Mouse (Mus musculus): ENCODE data around the gene Rnf17. TPM values are rescaled to one million over a fixed set of nuclear protein-coding genes. Genes with fewer than 3 reads are reported as not detected.

Rnf17 gene
- polyA plus RNA-seq, 1 experiment from 2014 or later = 2.4 TPM

DNA sequence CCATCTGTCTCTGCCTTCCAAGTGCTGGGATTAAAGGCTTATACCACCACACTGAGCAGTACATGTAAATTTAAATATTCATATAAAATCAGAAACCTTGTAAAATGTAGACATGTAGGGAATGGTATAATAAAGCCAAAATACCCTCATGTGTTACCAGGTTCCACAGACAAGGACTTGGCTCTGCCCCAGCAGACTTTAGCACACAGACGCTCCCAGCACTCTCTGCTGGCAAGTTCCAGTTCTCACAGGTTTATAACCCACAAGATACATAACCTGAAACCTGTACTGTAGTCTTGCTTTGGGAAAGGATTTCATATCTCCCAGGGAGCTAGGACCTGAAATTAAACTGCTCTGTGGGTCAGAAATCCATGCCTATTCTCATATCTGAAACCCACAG lies 142.6 kb downstream of the Rnf17 start:
- no peak overlapping the region for H3K4me3 ChIP-seq (replicated peaks; ENCODE audit: low read depth, low read length)
- no peak overlapping the region for H3K4me2 ChIP-seq (ENCODE audit: low read length)
- H3K27ac ChIP-seq (replicated peaks; ENCODE audit: low read depth, low read length) = no peak overlapping the region
- H3K9ac ChIP-seq (replicated peaks; ENCODE audit: low read length) = no peak overlapping the region
- no peaks in the 10 kb centered on the region for H3K27me3 ChIP-seq (ENCODE audit: control insufficient read depth, insufficient read depth, low read length)
- ATAC-seq (ENCODE audit: low FRiP score, low TSS enrichment) (no peak), DNase-seq (no peak)
- H3K9me3 ChIP-seq (ENCODE audit: control insufficient read depth, low read length) = no peaks in the 10 kb centered on the region
- WGBS = 97% methylated on average over 1 of the region's 1 CpGs
- no peaks in the 10 kb centered on the region for H3K4me1 ChIP-seq (ENCODE audit: control insufficient read depth, insufficient read depth, low read length)
- peaks cover 14% of the 10 kb centered on the region for H3K36me3 ChIP-seq (ENCODE audit: control insufficient read depth, insufficient read depth, low read length)

DNA sequence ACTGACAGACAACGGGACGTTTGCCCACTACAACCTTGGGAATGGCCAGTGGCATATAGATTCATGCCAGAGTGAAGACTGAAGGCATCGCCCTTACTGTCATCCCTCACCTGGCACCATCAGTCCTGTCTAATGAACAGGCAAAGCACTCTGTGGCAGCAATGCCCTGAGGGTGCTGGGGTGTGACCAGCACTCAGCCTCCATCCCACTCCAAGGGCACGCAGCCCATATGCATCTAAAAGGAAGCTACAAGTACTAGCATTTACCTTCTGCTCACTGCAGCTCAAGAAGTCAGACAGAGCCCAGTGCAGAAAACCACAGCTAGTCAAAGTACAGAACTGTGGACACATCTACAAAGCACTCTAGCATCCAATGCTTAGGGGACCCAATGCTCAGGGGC lies 143.1 kb downstream of the Rnf17 start:
- H3K4me1 ChIP-seq (ENCODE audit: control insufficient read depth, insufficient read depth, low read length) = no peaks in the 10 kb centered on the region
- H3K4me3 ChIP-seq (replicated peaks; ENCODE audit: low read depth, low read length) = no peak overlapping the region
- no peaks in the 10 kb centered on the region for H3K27me3 ChIP-seq (ENCODE audit: control insufficient read depth, insufficient read depth, low read length)
- H3K4me2 ChIP-seq (ENCODE audit: low read length) = no peak overlapping the region
- peaks cover 14% of the 10 kb centered on the region for H3K36me3 ChIP-seq (ENCODE audit: control insufficient read depth, insufficient read depth, low read length)
- H3K9me3 ChIP-seq (ENCODE audit: control insufficient read depth, low read length) = no peaks in the 10 kb centered on the region
- DNase-seq = no peak
- ATAC-seq (ENCODE audit: low FRiP score, low TSS enrichment) = no peak
- 95% methylated on average over 4 of the region's 4 CpGs for WGBS
- H3K27ac ChIP-seq (replicated peaks; ENCODE audit: low read depth, low read length) = no peak overlapping the region
- H3K9ac ChIP-seq (replicated peaks; ENCODE audit: low read length) = no peak overlapping the region

DNA sequence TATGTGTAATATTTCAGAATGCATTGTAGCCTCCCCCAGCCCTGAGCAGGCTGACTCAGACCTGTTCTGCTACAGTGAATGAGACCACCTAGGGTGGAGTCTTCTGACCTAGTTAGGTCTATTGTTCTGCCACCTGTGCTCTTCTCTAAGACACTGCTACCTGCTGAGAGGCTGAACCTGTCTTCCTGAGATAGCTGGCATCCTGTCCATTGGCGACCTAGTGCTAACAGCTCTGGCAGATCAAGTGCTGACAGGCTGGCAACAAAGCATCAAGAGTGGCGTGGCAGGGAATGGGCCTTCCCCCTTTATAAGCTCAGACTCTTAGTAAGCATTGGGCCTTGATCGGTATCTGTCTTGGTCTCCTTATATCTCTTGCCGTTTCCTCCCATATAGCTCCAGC lies 148.6 kb downstream of the Rnf17 start:
- Histone ChIP-seq H3K27ac (replicated peaks; ENCODE audit: low read depth, low read length) (no peak overlapping the region), H3K4me3 (replicated peaks; ENCODE audit: low read depth, low read length) (no peak overlapping the region), H3K4me1 (ENCODE audit: control insufficient read depth, insufficient read depth, low read length) (no peaks in the 10 kb centered on the region), H3K4me2 (ENCODE audit: low read length) (no peak overlapping the region), H3K9ac (replicated peaks; ENCODE audit: low read length) (no peak overlapping the region), H3K9me3 (ENCODE audit: control insufficient read depth, low read length) (no peaks in the 10 kb centered on the region), H3K27me3 (ENCODE audit: control insufficient read depth, insufficient read depth, low read length) (no peaks in the 10 kb centered on the region), H3K36me3 (ENCODE audit: control insufficient read depth, insufficient read depth, low read length) (peaks cover 42% of the 10 kb centered on the region)
- WGBS = 90% methylated on average over 4 of the region's 4 CpGs
- DNase-seq (no peak), ATAC-seq (ENCODE audit: low FRiP score, low TSS enrichment) (no peak)

DNA sequence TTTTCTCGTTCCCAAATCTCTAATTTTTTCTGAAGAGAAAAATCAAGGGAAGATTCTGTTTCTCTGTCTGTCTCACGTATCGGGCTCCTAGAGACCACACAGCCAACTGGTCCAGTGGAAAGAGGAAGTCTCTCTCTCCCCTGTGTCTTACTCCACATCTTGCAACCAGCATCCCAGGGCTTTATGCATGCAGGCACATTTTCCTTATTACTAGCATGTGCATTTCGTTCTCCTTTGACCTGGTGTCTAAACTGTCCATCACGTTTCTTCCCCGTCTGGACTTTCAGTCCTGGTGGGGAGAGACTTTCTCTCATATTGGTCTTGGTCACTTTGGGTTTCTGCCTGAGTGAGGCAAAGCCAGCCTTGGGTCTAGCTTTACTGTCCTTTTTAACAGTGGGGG lies 150.5 kb downstream of the Rnf17 start:
- no peaks in the 10 kb centered on the region for H3K27me3 ChIP-seq (ENCODE audit: control insufficient read depth, insufficient read depth, low read length)
- H3K9ac ChIP-seq (replicated peaks; ENCODE audit: low read length) = no peak overlapping the region
- 94% methylated on average over 6 of the region's 6 CpGs for WGBS
- H3K36me3 ChIP-seq (ENCODE audit: control insufficient read depth, insufficient read depth, low read length) = peaks cover 42% of the 10 kb centered on the region
- no peak overlapping the region for H3K27ac ChIP-seq (replicated peaks; ENCODE audit: low read depth, low read length)
- no peak overlapping the region for H3K4me2 ChIP-seq (ENCODE audit: low read length)
- H3K4me1 ChIP-seq (ENCODE audit: control insufficient read depth, insufficient read depth, low read length) = no peaks in the 10 kb centered on the region
- no peak for DNase-seq
- ATAC-seq (ENCODE audit: low FRiP score, low TSS enrichment) = no peak
- no peaks in the 10 kb centered on the region for H3K9me3 ChIP-seq (ENCODE audit: control insufficient read depth, low read length)
- no peak overlapping the region for H3K4me3 ChIP-seq (replicated peaks; ENCODE audit: low read depth, low read length)

DNA sequence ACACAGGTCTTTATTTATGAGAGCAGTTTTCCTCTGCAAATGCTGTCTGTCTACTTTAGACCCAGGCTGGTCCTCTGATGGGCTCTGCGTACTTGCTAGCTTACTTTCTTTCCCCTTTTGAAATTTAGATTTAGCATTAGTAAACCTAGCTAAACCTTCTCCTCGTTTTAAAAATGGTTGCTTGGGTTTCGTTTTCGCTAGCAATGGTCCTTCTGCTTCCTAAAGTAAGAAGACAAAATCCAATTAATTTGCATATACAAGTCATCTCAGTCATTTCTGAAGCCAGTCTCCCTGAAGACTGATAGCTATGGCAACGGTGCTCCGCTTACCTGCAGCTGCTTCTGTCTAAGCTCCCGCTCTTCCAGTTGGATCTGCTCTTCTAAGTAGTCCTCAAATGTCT lies 150.9 kb downstream of the Rnf17 start:
- H3K4me1 ChIP-seq (ENCODE audit: control insufficient read depth, insufficient read depth, low read length) = no peaks in the 10 kb centered on the region
- H3K36me3 ChIP-seq (ENCODE audit: control insufficient read depth, insufficient read depth, low read length) = peaks cover 44% of the 10 kb centered on the region
- H3K4me2 ChIP-seq (ENCODE audit: low read length) = no peak overlapping the region
- WGBS = 91% methylated on average over 7 of the region's 7 CpGs
- H3K9ac ChIP-seq (replicated peaks; ENCODE audit: low read length) = no peak overlapping the region
- H3K9me3 ChIP-seq (ENCODE audit: control insufficient read depth, low read length) = no peaks in the 10 kb centered on the region
- ATAC-seq (ENCODE audit: low FRiP score, low TSS enrichment) = no peak
- no peaks in the 10 kb centered on the region for H3K27me3 ChIP-seq (ENCODE audit: control insufficient read depth, insufficient read depth, low read length)
- no peak overlapping the region for H3K4me3 ChIP-seq (replicated peaks; ENCODE audit: low read depth, low read length)
- no peak overlapping the region for H3K27ac ChIP-seq (replicated peaks; ENCODE audit: low read depth, low read length)
- DNase-seq = no peak

DNA sequence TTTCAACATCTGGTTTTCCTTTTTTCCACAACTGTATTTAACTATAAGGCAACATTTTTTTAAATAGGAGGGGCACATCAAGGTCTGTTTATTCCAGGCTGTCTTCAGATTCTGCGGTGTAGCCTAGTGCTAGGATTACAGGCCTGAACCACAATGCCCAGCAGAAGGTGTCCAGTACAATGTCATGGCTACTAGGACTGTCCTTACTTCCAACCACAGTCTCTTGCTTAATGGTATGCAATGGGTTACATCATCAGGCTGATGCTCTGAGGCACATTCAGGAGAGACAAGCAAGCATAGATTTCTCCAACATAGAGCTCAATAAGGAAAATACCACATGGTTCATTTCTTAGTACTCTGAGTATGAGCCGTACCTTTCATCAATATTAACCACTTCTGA lies 152.3 kb downstream of the Rnf17 start:
- H3K36me3 ChIP-seq (ENCODE audit: control insufficient read depth, insufficient read depth, low read length) = peaks cover 47% of the 10 kb centered on the region

DNA sequence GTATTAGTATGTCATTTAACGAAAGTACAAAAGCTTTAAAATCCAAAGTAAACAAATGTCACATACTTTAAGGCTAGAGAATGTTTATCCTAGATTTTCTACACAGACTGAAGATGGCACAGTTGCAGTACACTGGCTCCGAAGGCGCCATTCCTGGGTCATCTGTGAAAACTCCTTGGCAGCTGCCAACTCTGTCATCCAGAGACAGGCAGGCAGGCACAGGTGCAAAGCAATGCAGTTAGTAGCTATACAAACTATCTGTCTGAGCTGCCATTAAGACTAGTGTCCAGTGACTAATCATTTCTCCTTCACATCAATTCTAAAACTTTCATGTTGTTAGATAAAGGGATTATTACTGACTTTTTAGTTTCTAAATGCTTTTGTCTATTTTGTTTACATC lies 156.8 kb downstream of the Rnf17 start:
- Histone ChIP-seq H3K9me3 (ENCODE audit: control insufficient read depth, low read length) (no peaks in the 10 kb centered on the region), H3K27ac (replicated peaks; ENCODE audit: low read depth, low read length) (no peak overlapping the region), H3K4me3 (replicated peaks; ENCODE audit: low read depth, low read length) (no peak overlapping the region), H3K4me2 (ENCODE audit: low read length) (no peak overlapping the region), H3K27me3 (ENCODE audit: control insufficient read depth, insufficient read depth, low read length) (no peaks in the 10 kb centered on the region), H3K9ac (replicated peaks; ENCODE audit: low read length) (no peak overlapping the region), H3K36me3 (ENCODE audit: control insufficient read depth, insufficient read depth, low read length) (peaks cover 29% of the 10 kb centered on the region), H3K4me1 (ENCODE audit: control insufficient read depth, insufficient read depth, low read length) (no peaks in the 10 kb centered on the region)
- ATAC-seq (ENCODE audit: low FRiP score, low TSS enrichment) (no peak), DNase-seq (no peak)
- WGBS = 94% methylated on average over 3 of the region's 3 CpGs

More for the DNA sequence above, 152.3 kb downstream of the Rnf17 start:
- WGBS = 96% methylated on average over 2 of the region's 2 CpGs
- no peak for DNase-seq
- Histone ChIP-seq H3K4me2 (ENCODE audit: low read length) (no peak overlapping the region), H3K27ac (replicated peaks; ENCODE audit: low read depth, low read length) (no peak overlapping the region), H3K9ac (replicated peaks; ENCODE audit: low read length) (no peak overlapping the region), H3K4me1 (ENCODE audit: control insufficient read depth, insufficient read depth, low read length) (no peaks in the 10 kb centered on the region), H3K27me3 (ENCODE audit: control insufficient read depth, insufficient read depth, low read length) (no peaks in the 10 kb centered on the region), H3K9me3 (ENCODE audit: control insufficient read depth, low read length) (no peaks in the 10 kb centered on the region), H3K4me3 (replicated peaks; ENCODE audit: low read depth, low read length) (no peak overlapping the region)
- no peak for ATAC-seq (ENCODE audit: low FRiP score, low TSS enrichment)

DNA sequence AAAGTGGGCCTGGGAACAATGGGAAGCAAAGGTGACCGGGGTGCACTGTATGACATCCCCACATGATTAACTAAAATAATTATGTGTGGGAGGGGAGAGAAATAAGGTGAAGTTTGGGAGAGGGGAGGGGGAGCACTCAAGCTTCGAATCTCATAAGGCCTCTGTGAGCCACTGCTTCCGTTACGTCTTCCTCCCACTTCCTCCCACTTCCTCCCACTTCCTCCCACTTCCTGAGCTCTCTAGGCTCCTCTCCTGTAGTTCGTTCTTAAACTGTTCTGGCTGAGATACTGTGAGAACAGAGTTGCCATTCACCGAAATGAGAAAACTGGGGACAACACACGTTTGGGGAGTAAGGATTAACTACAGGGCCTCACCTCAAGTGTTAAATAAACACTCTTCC lies 165.1 kb downstream of the Rnf17 start:
- no peaks in the 10 kb centered on the region for H3K9me3 ChIP-seq (ENCODE audit: control insufficient read depth, low read length)
- H3K36me3 ChIP-seq (ENCODE audit: control insufficient read depth, insufficient read depth, low read length) = peaks cover 19% of the 10 kb centered on the region
- WGBS = 87% methylated on average over 7 of the region's 7 CpGs
- ATAC-seq (ENCODE audit: low FRiP score, low TSS enrichment) (no peak), DNase-seq (no peak)
- H3K9ac ChIP-seq (replicated peaks; ENCODE audit: low read length) = no peak overlapping the region
- H3K4me2 ChIP-seq (ENCODE audit: low read length) = no peak overlapping the region
- H3K4me3 ChIP-seq (replicated peaks; ENCODE audit: low read depth, low read length) = no peak overlapping the region
- peaks cover 5% of the 10 kb centered on the region for H3K4me1 ChIP-seq (ENCODE audit: control insufficient read depth, insufficient read depth, low read length)
- no peaks in the 10 kb centered on the region for H3K27me3 ChIP-seq (ENCODE audit: control insufficient read depth, insufficient read depth, low read length)
- H3K27ac ChIP-seq (replicated peaks; ENCODE audit: low read depth, low read length) = no peak overlapping the region

DNA sequence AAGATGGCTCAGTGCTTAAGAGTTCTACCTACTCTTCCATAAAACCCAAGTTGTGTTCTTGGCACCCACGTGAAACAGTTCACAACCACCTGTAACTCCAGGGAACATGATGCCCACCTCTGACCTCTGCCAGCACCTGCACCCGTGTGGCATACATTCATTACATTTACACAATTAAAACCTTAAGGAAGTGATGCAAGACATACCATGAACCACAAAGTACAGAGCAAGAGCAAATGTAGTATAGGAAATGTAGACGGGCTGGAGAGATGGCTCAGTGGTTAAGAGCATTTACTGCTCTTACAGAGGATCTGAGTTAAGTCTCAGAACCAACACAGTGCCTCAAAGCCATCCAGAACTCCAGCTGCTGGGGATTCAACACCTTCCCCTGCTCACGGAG lies 166.7 kb downstream of the Rnf17 start:
- 91% methylated on average over 4 of the region's 4 CpGs for WGBS
- Histone ChIP-seq H3K9me3 (ENCODE audit: control insufficient read depth, low read length) (no peaks in the 10 kb centered on the region), H3K9ac (replicated peaks; ENCODE audit: low read length) (no peak overlapping the region), H3K27me3 (ENCODE audit: control insufficient read depth, insufficient read depth, low read length) (no peaks in the 10 kb centered on the region), H3K36me3 (ENCODE audit: control insufficient read depth, insufficient read depth, low read length) (peaks cover 8% of the 10 kb centered on the region; the same call in 1 of the 2 replicates), H3K4me1 (ENCODE audit: control insufficient read depth, insufficient read depth, low read length) (peaks cover 5% of the 10 kb centered on the region), H3K4me3 (replicated peaks; ENCODE audit: low read depth, low read length) (no peak overlapping the region), H3K4me2 (ENCODE audit: low read length) (no peak overlapping the region), H3K27ac (replicated peaks; ENCODE audit: low read depth, low read length) (no peak overlapping the region)
- ATAC-seq (ENCODE audit: low FRiP score, low TSS enrichment) = no peak
- no peak for DNase-seq

All from midbrain, embryonic 14.5 days (tissue).